Mouse (Mus musculus) CH12.LX (cell line): Measurements from ENCODE around the gene Ddo. TPM values are rescaled to one million over a fixed set of nuclear protein-coding genes. Genes with fewer than 3 reads are reported as not detected.

ENCODE experiments used
- DNase-seq: peaks from one replicate; pipeline ENCODE4 v3.0.0-alpha.2; 2013; ENCODE audit errors: extremely low read depth
- H3K27ac ChIP-seq: 2 replicates; pipeline ENCODE4 v1.5.1; 2012; ENCODE audit warnings: low read depth, mild to moderate bottlenecking, control low read depth, moderate library complexity; ENCODE audit not compliant: insufficient read depth
- H3K27me3 ChIP-seq: replicated peaks from 2 replicates; pipeline ENCODE3; 2012; ENCODE audit warnings: inconsistent platforms
- H3K36me3 ChIP-seq, 2 experiments: replicated peaks in 1 of 2; 2 replicates each; pipeline versions ENCODE3 to v1.6.1; 2012; ENCODE audit warnings: inconsistent platforms in 1 of 2, low read length in 1 of 2, mild to moderate bottlenecking in 1 of 2, mixed read lengths in 1 of 2, moderate library complexity in 1 of 2; ENCODE audit not compliant: control insufficient read depth in 1 of 2, insufficient read depth in 1 of 2
- H3K4me1 ChIP-seq, 2 experiments: 2 replicates each; pipeline ENCODE4 v1.6.1; 2012; ENCODE audit warnings: inconsistent platforms in 1 of 2, moderate library complexity in 1 of 2; ENCODE audit not compliant: insufficient read depth in 2 of 2, control insufficient read depth in 1 of 2
- H3K4me2 ChIP-seq: 2 replicates; pipeline ENCODE4 v1.6.1; 2012; ENCODE audit warnings: low read depth, mild to moderate bottlenecking, control low read depth; ENCODE audit not compliant: poor library complexity, insufficient read depth, severe bottlenecking
- H3K4me3 ChIP-seq, 3 experiments: fragments of 150-350 bp in 1 of 3; sonication (generic) in 1 of 3; replicated peaks in 1 of 3; 2 replicates each; pipeline versions ENCODE3 to v1.5.1; 2011 to 2012; ENCODE audit warnings: low read depth in 2 of 3, low read length in 2 of 3, mild to moderate bottlenecking in 2 of 3, moderate library complexity in 2 of 3, control low read depth in 1 of 3, improper control_type of control experiment in 1 of 3, inconsistent platforms in 1 of 3, mixed read lengths in 1 of 3; ENCODE audit not compliant: poor library complexity in 1 of 3
- H3K79me2 ChIP-seq: replicated peaks from 2 replicates; pipeline ENCODE4 v1.6.1; 2012; ENCODE audit warnings: mild to moderate bottlenecking, moderate library complexity; ENCODE audit not compliant: control insufficient read depth, poor library complexity, insufficient read depth, severe bottlenecking; ENCODE audit errors: extremely low read depth
- H3K9ac ChIP-seq: 2 replicates; pipeline ENCODE4 v1.6.1; 2012; ENCODE audit warnings: low read depth, mild to moderate bottlenecking, control low read depth, moderate library complexity; ENCODE audit not compliant: insufficient read depth
- H3K9me3 ChIP-seq: replicated peaks from 2 replicates; pipeline ENCODE3; 2012; ENCODE audit warnings: low read length, inconsistent platforms, mixed read lengths
- CHD2 ChIP-seq: IDR thresholded peaks from 2 replicates; pipeline ENCODE4 v1.6.1; 2011; ENCODE audit warnings: low read length, improper control_type of control experiment
- CTCF ChIP-seq, 2 experiments: IDR thresholded peaks in 1 of 2; conservative IDR thresholded peaks in 1 of 2; 2 replicates each; pipeline ENCODE4 v1.5.1; 2011 to 2012; ENCODE audit warnings: low read depth in 2 of 2, low read length in 2 of 2, improper control_type of control experiment in 1 of 2, inconsistent platforms in 1 of 2, mild to moderate bottlenecking in 1 of 2, moderate library complexity in 1 of 2
- E2F4 ChIP-seq: IDR thresholded peaks from 2 replicates; pipeline ENCODE4 v1.6.1; 2011; ENCODE audit warnings: low read depth, low read length, improper control_type of control experiment; ENCODE audit not compliant: insufficient replicate concordance
- EP300 ChIP-seq: IDR thresholded peaks from 2 replicates; pipeline ENCODE4 v1.6.1; 2011; ENCODE audit warnings: low read length, improper control_type of control experiment
- HCFC1 ChIP-seq: IDR thresholded peaks from 2 replicates; pipeline ENCODE4 v1.6.1; 2012; ENCODE audit warnings: low read depth, mild to moderate bottlenecking, inconsistent platforms, low read length, improper control_type of control experiment
- IRF4 ChIP-seq: IDR thresholded peaks from 2 replicates; pipeline ENCODE4 v1.6.1; 2014; ENCODE audit warnings: low read depth, mild to moderate bottlenecking, inconsistent platforms, low read length, improper control_type of control experiment
- MAFK ChIP-seq: IDR thresholded peaks from 2 replicates; pipeline ENCODE4 v1.6.1; 2011; ENCODE audit warnings: low read length, improper control_type of control experiment; ENCODE audit not compliant: insufficient replicate concordance
- MEF2A ChIP-seq: IDR thresholded peaks from 2 replicates; pipeline ENCODE4 v1.6.1; 2014; ENCODE audit warnings: low read depth, mild to moderate bottlenecking, inconsistent platforms, low read length, improper control_type of control experiment, borderline replicate concordance
- MYC ChIP-seq: IDR thresholded peaks from 2 replicates; pipeline ENCODE4 v1.6.1; 2011; ENCODE audit warnings: low read depth, mild to moderate bottlenecking, improper control_type of control experiment, low read length
- RAD21 ChIP-seq: IDR thresholded peaks from 2 replicates; pipeline ENCODE4 v1.6.1; 2011; ENCODE audit warnings: low read depth, mild to moderate bottlenecking, low read length, improper control_type of control experiment, moderate library complexity
- SMC3 ChIP-seq: IDR thresholded peaks from 2 replicates; pipeline ENCODE4 v1.6.1; 2011; ENCODE audit warnings: low read depth, low read length, improper control_type of control experiment
- TCF12 ChIP-seq: IDR thresholded peaks from 2 replicates; pipeline ENCODE4 v1.6.1; 2014; ENCODE audit warnings: low read depth, mild to moderate bottlenecking, inconsistent platforms, low read length, improper control_type of control experiment
- ZC3H11A ChIP-seq: IDR thresholded peaks from 2 replicates; pipeline ENCODE4 v1.6.1; 2012; ENCODE audit warnings: low read depth, mild to moderate bottlenecking, inconsistent platforms, low read length, improper control_type of control experiment
- ZKSCAN1 ChIP-seq: IDR thresholded peaks from 2 replicates; pipeline ENCODE4 v1.6.1; 2012; ENCODE audit warnings: low read depth, inconsistent platforms, low read length, improper control_type of control experiment, borderline replicate concordance
- ZNF384 ChIP-seq: IDR thresholded peaks from 2 replicates; pipeline ENCODE4 v1.6.1; 2012; ENCODE audit warnings: low read depth, low read length, improper control_type of control experiment, inconsistent platforms
- dilution Hi-C: fragments of 300-500 bp; cut with MboI; formaldehyde crosslinking; loops from 2 replicates; pipeline ENCODE4 v1.14.3; 2020; ENCODE audit warnings: low sequenced_read_pairs; ENCODE audit not compliant: extremely low pct_unique_long_range_greater_than_20kb, extremely low pct_ligation_motif_present
- in situ Hi-C: fragments of 300-500 bp; cut with MboI; formaldehyde crosslinking; loops from 3 replicates; pipeline ENCODE4 v1.14.3; 2019; ENCODE audit warnings: low sequenced_read_pairs, low pct_ligation_motif_present, low pct_unique_long_range_greater_than_20kb, mixed read lengths
- polyA plus RNA-seq: library from polyadenylated mRNA; unstranded; fragments of >175 nt; gene quantifications from 2 replicates; pipeline ENCODE4 v1.2.1, GENCODE M21; 2012; ENCODE audit warnings: low read depth; ENCODE audit not compliant: insufficient read length
- total RNA-seq, 2 experiments: library from RNA; depleted of rRNA; stranded (reverse); fragments of 300-350 nt in 1 of 2; fragments of >200 nt in 1 of 2; gene quantifications; 2 replicates each; pipeline ENCODE4 v1.2.3; 2012 to 2014

Gene Ddo
- total and polyA plus RNA-seq, 3 experiments, result not detected

GRCm38 (mm10) chr10:40649634-40650033 is 19.8 kb downstream of the Ddo start:
- H3K36me3 ChIP-seq, result no peaks in the 10 kb centered on the region
- peaks cover 0 to 12% of the 10 kb centered on the region in 2 experiments; a peak in 2 of 4 replicates for H3K4me1 ChIP-seq
- no peak overlapping the region for H3K27ac ChIP-seq
- DNase-seq, result peak; percentile 33
- H3K27me3 ChIP-seq, result peaks cover 2% of the 10 kb centered on the region
- no peak overlapping the region for H3K4me2 ChIP-seq
- H3K79me2 ChIP-seq, result no peaks in the 10 kb centered on the region
- H3K4me3 ChIP-seq, result no peak overlapping the region
- H3K9ac ChIP-seq, result no peak overlapping the region
- dilution Hi-C loops (no loop called here), in situ Hi-C loops (no loop called here)
- TF ChIP-seq CHD2, result no peak
- TF ChIP-seq SMC3, result peak; percentile 39
- TF ChIP-seq TCF12, result no peak
- TF ChIP-seq RAD21, result peak; percentile 70
- TF ChIP-seq MEF2A, result no peak
- peak in 1 of 2 experiments; percentile 57; a peak in 2 of 4 replicates for TF ChIP-seq CTCF (conservative IDR thresholded peaks at IDR 0.05 in 1 of 2, IDR thresholded peaks at IDR 0.05 in 1 of 2; ENCODE audit: low read depth in 2 of 2, low read length in 2 of 2)
- TF ChIP-seq IRF4, result no peak
- no peak for TF ChIP-seq ZC3H11A
- H3K9me3 ChIP-seq, result no peaks in the 10 kb centered on the region

GRCm38 (mm10) chr10:40651676-40652075 is 21.9 kb downstream of the Ddo start:
- H3K4me1 ChIP-seq, result peaks cover 0 to 14% of the 10 kb centered on the region in 2 experiments; a peak in 2 of 4 replicates
- no peak for TF ChIP-seq TCF12
- TF ChIP-seq SMC3, result no peak
- TF ChIP-seq HCFC1, result no peak
- TF ChIP-seq MYC, result no peak
- no peak for TF ChIP-seq ZKSCAN1
- TF ChIP-seq IRF4, result no peak
- TF ChIP-seq ZNF384, result no peak
- no peak for TF ChIP-seq EP300
- TF ChIP-seq ZC3H11A, result no peak
- in situ Hi-C loops, result no loop called here
- H3K79me2 ChIP-seq, result no peaks in the 10 kb centered on the region
- H3K9me3 ChIP-seq, result no peaks in the 10 kb centered on the region
- H3K9ac ChIP-seq, result no peak overlapping the region
- dilution Hi-C loops, result no loop called here
- no peak overlapping the region for H3K4me2 ChIP-seq
- H3K27me3 ChIP-seq, result peaks cover 2% of the 10 kb centered on the region
- no peak overlapping the region for H3K27ac ChIP-seq
- no peaks in the 10 kb centered on the region for H3K36me3 ChIP-seq
- H3K4me3 ChIP-seq, result no peak overlapping the region
- no peak for DNase-seq

- dilution Hi-C loops, result no loop called here
- Histone ChIP-seq H3K36me3 (no peaks in the 10 kb centered on the region), H3K4me2 (no peak overlapping the region), H3K27me3 (no peaks in the 10 kb centered on the region), H3K9me3 (peaks cover 4% of the 10 kb centered on the region), H3K4me3 (no peak overlapping the region), H3K27ac (no peak overlapping the region), H3K4me1 (peaks cover 10 to 20% of the 10 kb centered on the region in 2 experiments; a peak in 3 of 4 replicates), H3K9ac (no peak overlapping the region), H3K79me2 (no peaks in the 10 kb centered on the region)
- no peak for DNase-seq
- TF ChIP-seq MAFK (peak; percentile 92), E2F4 (no peak)
- in situ Hi-C loops, result no loop called here
Observed at GRCm38 (mm10) chr10:40665270-40665669, 35.5 kb downstream of the Ddo start.
